Mouse (Mus musculus) heart, postnatal 10 days (tissue): ENCODE data around the gene Pigt. TPM values are rescaled to one million over a fixed set of nuclear protein-coding genes. Genes with fewer than 3 reads are reported as not detected.

Source experiments
- DNase-seq, 2 experiments: peaks; one replicate each; pipeline ENCODE4 v3.0.0; 2021
- intact Hi-C: fragments of 180-260 bp; cut with DNase I; formaldehyde crosslinking; loops from one replicate; pipeline ENCODE4 v1.15.1; 2025
- total RNA-seq, 2 experiments: library from RNA; stranded (reverse); gene quantifications; 2 replicates each; pipeline ENCODE4 v1.2.3; 2021

Pigt gene
- total RNA-seq, 2 experiments from 2014 or later = 56.4 to 56.8 TPM

DNA sequence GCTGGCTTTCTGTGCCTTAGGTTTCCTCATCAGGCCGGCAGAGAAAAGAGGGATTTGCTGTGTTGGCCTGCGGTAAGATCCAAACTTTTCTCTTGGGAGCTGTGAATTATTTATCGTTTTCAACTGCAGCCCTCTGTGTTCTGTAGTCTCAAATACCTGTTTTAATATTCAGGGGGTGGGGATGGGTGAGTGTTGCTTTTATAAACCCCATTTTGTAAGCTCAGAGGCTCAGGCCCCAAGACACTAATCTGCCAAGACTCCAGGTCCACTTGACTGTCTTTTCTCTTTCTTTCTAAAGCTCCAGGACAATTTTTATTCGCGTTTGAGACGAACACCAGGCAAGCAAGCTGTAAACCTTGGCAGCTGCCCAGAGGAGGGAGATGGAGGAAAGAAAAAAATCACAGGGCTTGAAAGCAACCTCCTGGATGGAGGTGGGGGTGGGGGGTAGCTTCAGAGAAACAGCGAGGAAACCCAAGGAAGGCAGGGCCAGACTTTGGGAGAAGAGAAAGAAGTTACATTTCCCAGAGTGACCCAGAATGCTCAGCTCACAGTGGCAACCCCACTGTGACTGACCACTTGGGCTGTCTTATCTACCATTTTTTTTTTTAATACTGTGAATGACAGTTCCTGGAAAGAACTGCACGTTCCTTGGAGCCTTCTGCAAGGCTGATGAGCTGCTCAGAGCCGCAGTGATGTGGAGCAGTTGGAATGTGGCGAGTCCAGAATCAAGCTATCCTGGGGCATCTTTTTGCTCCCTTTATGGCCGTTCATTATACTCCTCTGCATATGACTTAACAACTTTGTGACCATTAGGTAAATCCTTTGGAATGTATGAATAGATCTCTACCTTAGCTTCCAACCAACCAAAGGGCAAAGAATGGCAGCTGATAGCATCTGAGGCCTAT is 21.2 kb downstream of the Pigt start:
- intact Hi-C loops = loop anchor here (2.0 kb wide), 1 partner anchor 48 kb away; no protein-coding TSS in a partner anchor
- no peak for DNase-seq

GRCm38 (mm10) chr2:164519171-164519526 is 21.8 kb downstream of the Pigt start:
- intact Hi-C loops = loop anchor here (2.0 kb wide), 1 partner anchor 48 kb away; no protein-coding TSS in a partner anchor
- no peak for DNase-seq

DNA sequence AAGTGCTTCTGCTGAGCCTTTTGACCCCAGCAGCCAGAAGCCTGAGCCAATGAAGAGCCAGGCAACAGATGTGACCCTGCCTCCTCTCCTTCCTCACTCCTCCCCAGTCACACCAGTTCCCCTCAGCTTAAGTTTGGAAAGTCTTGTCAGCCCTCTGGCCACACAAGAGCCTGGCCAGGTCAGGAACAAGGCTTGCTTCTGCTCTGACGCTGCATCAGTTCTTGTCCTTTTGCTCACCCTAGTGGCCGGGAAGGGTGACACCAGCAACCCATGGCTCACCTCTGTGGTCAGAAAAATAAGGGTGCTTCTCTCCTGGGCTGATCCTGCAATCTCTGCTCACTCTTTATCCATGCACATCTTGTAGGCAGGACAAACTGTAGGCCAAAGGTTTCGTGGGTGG is 23.5 kb downstream of the Pigt start:
- intact Hi-C loops = loop anchor here (1.0 to 10.0 kb wide), 3 partner anchors 58 to 416 kb away; no protein-coding TSS in a partner anchor
- peak; percentile 73 to 76 for DNase-seq

GRCm38 (mm10) chr2:164521841-164522240 is 24.5 kb downstream of the Pigt start:
- intact Hi-C loops = loop anchor here (1.0 to 10.0 kb wide), 3 partner anchors 59 to 417 kb away; no protein-coding TSS in a partner anchor
- no peak for DNase-seq

DNA sequence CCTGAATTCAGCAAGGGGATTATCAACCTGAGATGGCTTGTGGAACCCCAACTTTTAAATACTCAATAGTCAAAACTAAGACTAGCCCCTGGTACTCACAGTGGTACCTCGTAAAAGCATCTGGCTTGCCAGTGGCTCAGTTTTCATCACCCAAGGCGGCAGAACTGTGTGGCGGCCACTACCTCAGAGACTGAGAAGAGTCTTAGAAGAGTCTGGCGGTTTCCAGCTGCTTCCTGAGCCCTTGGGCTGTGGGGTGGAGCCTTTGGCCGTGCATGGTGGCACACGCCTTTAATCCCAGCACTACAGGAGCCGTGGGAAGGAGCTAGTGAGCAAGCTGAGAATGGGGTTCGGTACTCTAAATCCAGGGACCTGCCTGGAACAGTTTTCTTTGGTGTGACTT is 25.0 kb downstream of the Pigt start:
- DNase-seq = no peak
- intact Hi-C loops = loop anchor here (10.0 kb wide), 1 partner anchor 417 kb away; no protein-coding TSS in a partner anchor

DNA sequence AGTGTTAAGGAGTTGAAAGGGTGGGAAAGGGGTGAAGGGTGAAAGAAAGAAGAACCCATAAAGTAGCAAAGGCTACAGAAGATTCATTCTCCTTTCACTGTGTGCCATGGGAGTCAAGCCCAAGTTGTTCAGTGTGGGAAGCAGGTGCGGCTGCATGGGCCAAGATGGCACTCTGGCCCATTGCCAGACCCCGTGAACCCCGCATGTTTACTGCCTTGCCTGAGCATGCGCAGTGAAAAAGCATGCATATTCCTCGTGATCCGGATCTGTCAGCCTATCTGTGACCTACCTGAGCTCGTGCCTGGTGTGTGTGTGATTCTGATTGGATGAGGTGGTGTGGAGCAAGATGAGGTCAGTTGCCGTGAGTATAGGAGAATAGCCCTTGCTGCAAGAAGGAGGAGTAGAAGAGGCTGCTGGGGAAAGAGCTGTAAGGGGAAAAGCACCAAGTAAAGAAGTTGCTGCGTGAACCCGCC is 26.0 kb downstream of the Pigt start:
- intact Hi-C loops = loop anchor here (10.0 kb wide), 1 partner anchor 419 kb away; no protein-coding TSS in a partner anchor
- no peak for DNase-seq

- DNase-seq = no peak
- intact Hi-C loops = loop anchor here (10.0 kb wide), 1 partner anchor 424 kb away; no protein-coding TSS in a partner anchor
Observed at GRCm38 (mm10) chr2:164528557-164528956, 31.2 kb downstream of the Pigt start.

- intact Hi-C loops = loop anchor here (2.0 kb wide), 1 partner anchor 114 kb away; no protein-coding TSS in a partner anchor
- DNase-seq = peak; percentile 75 to 84
Observed at GRCm38 (mm10) chr2:164531169-164531568, 33.8 kb downstream of the Pigt start.

DNA sequence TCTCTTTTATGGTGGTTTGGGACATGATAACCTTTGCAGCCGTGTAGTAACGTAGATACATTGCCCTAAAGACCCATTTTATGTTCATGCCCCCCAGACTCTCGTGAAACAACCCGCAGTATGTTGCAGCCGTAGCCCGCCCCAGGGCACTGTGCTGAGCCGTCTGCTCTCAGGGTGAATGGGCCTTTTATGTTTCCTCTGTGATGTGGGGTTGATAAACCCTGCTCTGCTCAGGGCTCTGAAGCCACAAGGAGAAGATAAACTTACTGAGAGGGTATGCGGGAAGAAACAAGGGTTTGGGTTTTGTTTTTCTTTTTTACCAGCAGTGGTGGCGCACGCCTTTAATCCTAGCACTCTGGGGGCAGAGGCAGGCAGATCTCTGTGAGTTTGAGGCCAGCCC is 37.0 kb downstream of the Pigt start:
- intact Hi-C loops = no loop called here
- DNase-seq = no peak

GRCm38 (mm10) chr2:164537003-164537402 is 39.7 kb downstream of the Pigt start:
- DNase-seq = no peak
- intact Hi-C loops = no loop called here

DNA sequence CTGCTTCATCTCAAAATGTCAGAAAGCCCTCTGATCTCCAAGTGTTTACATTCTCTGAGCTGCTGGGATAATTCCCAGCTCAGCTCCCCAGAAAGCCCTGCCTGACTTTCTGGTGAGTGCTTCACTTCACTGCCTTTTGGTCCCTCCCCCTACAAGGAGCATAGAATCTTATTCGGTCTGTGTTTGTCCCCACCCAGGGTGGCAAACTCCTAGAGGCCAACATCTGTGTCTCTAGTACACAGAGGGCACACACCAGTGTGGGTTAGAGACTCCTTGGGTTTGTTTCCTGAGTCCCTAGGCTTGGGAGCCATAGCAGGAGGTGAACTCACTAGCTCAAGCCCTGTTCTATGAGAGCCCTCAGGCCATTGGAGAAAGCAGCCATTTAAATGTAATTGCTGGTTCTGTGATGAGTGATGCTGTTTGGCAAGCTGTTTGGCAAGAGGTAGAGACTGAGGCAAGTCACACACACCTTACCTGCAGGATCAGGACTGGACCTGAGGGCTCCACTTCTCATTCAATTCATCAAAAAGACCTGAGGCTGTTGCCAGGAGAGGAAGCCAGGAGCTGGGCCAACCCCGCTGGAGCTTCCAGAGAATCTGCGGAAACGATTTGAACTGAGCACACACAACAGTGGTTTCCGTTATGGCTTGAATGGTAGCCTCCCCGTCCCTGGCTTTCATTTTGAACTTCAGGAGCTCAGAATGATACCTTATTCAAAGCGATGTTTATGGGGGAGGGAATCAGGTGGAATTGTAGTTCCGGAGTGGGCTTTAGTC is 43.5 kb downstream of the Pigt start:
- intact Hi-C loops = no loop called here
- DNase-seq = peak in 1 of 2 experiments; percentile 33

DNA sequence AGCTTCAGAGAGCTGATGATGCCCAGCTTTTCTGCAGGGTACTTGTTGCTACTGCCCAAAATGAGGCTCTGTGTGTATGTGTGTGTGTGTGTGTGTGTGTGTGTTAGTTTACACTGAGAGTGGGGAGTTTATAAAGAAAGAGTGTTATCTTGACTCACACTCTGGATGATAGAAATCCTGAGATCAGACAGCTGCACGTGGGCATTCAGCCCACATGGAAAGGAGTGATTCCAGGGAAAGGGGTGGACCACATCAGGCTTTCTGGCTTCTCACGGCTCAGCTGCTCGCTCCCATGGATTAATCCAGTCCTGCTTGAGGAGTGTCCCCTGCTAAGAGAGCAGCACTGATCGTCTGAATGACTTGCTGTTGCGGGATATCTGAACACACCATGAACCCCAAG is 44.8 kb downstream of the Pigt start:
- no peak for DNase-seq
- intact Hi-C loops = no loop called here

GRCm38 (mm10) chr2:164542598-164542997 is 45.3 kb downstream of the Pigt start:
- intact Hi-C loops = no loop called here
- no peak for DNase-seq

GRCm38 (mm10) chr2:164543745-164544144 is 46.4 kb downstream of the Pigt start:
- no peak for DNase-seq
- intact Hi-C loops = no loop called here

- intact Hi-C loops = no loop called here
- DNase-seq = no peak
Observed at GRCm38 (mm10) chr2:164544454-164545097, 47.3 kb downstream of the Pigt start.

DNA sequence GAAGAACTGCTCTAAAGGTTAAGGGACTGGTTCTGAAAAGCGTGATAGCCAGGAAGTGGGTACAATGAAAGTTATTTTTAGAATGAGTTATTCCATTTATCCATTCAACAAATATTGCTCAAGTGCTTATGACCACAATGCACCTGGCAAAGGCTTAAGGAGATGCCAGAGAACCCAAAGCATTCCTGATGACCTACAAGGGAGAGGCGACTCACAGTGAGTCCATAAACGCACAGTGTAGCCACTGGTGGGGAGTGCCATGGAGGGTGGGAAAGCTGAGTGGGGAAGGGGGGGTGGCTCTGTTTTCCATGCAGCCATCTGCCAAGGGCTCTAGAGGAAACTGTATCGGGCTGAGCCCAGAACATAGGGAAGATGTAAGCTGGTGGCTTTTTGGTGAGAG is 52.0 kb downstream of the Pigt start:
- intact Hi-C loops = no loop called here
- DNase-seq = no peak

DNA sequence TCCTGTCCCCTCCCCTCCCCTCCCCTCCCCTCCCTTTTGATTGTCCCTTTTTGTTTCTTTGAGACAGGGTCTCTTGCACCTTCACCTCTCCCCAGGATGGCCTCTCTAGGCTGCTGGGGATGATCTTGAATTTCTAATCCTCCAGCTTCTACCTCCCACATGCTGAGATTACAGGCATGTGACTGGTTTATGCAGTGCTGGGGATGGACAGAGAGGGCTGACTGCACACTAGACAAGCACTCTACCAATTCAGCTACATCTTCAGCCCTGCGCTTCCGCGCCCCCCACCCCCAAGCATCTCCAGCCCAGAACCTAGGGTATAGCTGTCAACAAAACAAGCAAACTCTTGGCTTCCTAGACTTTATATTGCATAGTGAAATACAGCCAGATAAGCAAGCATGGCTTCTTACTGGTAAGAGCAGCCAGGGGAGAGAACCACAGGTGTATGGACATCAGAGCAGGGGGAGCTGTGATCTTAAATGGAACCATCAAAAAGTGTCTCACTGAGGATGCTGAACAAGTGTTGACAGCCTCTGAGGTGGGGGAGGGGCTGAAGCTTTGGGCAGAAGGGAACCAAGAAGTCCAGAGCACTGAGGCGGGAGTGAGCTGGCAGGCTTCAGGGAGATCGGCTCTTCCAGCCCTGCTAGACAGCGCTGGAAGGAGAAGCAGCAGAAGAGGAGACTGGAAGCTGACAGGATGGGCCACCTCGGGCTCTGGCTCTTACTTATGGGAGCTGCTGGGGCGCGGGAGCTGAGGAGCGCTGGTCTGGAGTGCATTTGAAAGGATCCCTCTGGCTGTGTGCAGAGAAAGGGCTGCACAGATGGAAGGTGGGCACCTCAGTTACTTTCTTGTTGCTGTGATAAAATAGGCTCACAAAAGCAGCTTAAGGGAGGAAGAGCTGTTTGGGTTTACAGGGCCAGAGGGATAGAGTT is 52.9 kb downstream of the Pigt start:
- no peak for DNase-seq
- intact Hi-C loops = no loop called here

DNA sequence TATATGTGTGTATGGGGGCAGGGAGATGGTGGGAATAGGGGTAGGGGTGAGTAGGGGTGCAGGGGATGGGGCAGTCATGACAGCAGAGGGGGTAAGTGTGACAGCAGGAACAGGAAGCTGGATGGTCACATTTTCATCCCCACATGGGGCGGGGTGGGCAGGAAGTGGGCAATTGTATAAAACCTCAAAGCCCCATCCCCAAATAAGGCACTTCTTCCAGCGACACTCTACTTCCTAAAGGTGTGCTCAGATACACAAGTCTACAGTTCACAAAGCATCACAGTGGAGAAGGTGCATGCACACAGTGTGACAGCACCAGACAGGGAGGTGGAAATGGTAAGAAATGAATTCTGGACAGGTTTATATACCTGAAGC is 53.6 kb downstream of the Pigt start:
- DNase-seq = no peak
- intact Hi-C loops = no loop called here

DNA sequence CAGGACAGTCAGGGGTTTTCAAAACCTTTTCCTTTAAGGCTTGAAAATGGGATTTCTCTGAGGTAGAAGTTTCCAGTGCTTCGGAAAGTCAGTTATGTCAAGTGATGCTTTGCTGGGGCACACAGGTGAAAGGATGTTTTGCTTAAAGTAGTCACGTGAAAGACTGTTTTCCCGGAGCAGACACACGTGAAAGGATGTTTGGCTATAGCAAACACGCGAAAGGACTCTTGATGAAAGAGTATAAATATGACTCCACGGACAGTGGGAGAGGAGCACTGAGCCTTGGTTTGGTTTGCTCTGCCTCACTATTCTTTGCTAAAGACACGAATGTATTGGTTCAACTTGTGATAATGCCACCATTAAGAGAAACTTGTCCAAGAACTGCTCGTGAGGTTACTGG is 54.2 kb downstream of the Pigt start:
- no peak for DNase-seq

More for the DNA sequence above, 54.2 kb downstream of the Pigt start:
- intact Hi-C loops = no loop called here
